Mouse (Mus musculus) activated CD4-positive, CD25-positive, alpha-beta regulatory T cell, adult 4 months (primary cell): ENCODE measurements around the gene Dnajc5. TPM values are rescaled to one million over a fixed set of nuclear protein-coding genes. Genes with fewer than 3 reads are reported as not detected.
"Not testable (repeated sequence)": the region's sequence is repeated elsewhere in the genome, so short reads cannot be mapped to it uniquely, and the experiment has no call there.

ENCODE experiments used
- ATAC-seq: one replicate; pipeline ENCODE4 v1.8.0; 2017
- polyA plus RNA-seq, 2 experiments: library from polyadenylated mRNA; unstranded; fragments of 100-300 nt; shearing (Covaris generic); gene quantifications; one replicate each; pipeline ENCODE4 v1.2.1; 2017

Dnajc5 gene
- 10 to 100 TPM; 36.9 to 37.1 TPM for polyA plus RNA-seq

GRCm38 (mm10) chr2:181520118-181520935, at the start of gene Dnajc5:
Gene Dnajc5 (plus strand): TSS chr2:181520485.
- ATAC-seq = peak; percentile 93

- no peak for ATAC-seq
Measured at GRCm38 (mm10) chr2:181471246-181471645, 49.0 kb upstream of the Dnajc5 start.

- no peak for ATAC-seq
Measured at GRCm38 (mm10) chr2:181472256-181472827, 47.9 kb upstream of the Dnajc5 start.

GRCm38 (mm10) chr2:181483120-181483519, 37.2 kb upstream of the Dnajc5 start:
- no peak for ATAC-seq

GRCm38 (mm10) chr2:181483562-181484318, 36.5 kb upstream of the Dnajc5 start:
- ATAC-seq = peak; percentile 96

GRCm38 (mm10) chr2:181484456-181485233, 35.6 kb upstream of the Dnajc5 start:
- no peak for ATAC-seq

GRCm38 (mm10) chr2:181485741-181486140, 34.5 kb upstream of the Dnajc5 start:
- ATAC-seq = no peak

GRCm38 (mm10) chr2:181487338-181488277, 32.7 kb upstream of the Dnajc5 start:
- ATAC-seq = no peak

- peak; percentile 19 for ATAC-seq
Measured at GRCm38 (mm10) chr2:181491432-181492205, 28.7 kb upstream of the Dnajc5 start.

- peak; percentile 5 for ATAC-seq
Measured at GRCm38 (mm10) chr2:181492206-181492605, 28.1 kb upstream of the Dnajc5 start.

GRCm38 (mm10) chr2:181493156-181493927, 26.9 kb upstream of the Dnajc5 start, which contains the start of gene Abhd16b:
Gene Abhd16b (plus strand): TSS chr2:181493206.
- ATAC-seq = no peak

GRCm38 (mm10) chr2:181494266-181494945, 25.9 kb upstream of the Dnajc5 start:
- no peak for ATAC-seq

- not testable (repeated sequence) for ATAC-seq
Measured at GRCm38 (mm10) chr2:181495845-181496244, 24.4 kb upstream of the Dnajc5 start.

GRCm38 (mm10) chr2:181496281-181496680, 24.0 kb upstream of the Dnajc5 start:
- ATAC-seq = peak; percentile 47

- peak; percentile 96 for ATAC-seq
Measured at GRCm38 (mm10) chr2:181496831-181497547, 23.3 kb upstream of the Dnajc5 start, which contains the start of gene Tpd52l2. Gene Tpd52l2 (plus strand): TSS chr2:181497142.

- peak; percentile 25 for ATAC-seq
Measured at GRCm38 (mm10) chr2:181497548-181497875, 22.8 kb upstream of the Dnajc5 start.

- ATAC-seq = no peak
Measured at GRCm38 (mm10) chr2:181498644-181499043, 21.6 kb upstream of the Dnajc5 start.

GRCm38 (mm10) chr2:181509191-181509590, 11.1 kb upstream of the Dnajc5 start:
- no peak for ATAC-seq
